Mouse (Mus musculus) neutrophil, adult 5-6 weeks (primary cell): ENCODE data around the gene Pa2g4. TPM values are rescaled to one million over a fixed set of nuclear protein-coding genes. Genes with fewer than 3 reads are reported as not detected.
"Not testable (repeated sequence)": the region's sequence is repeated elsewhere in the genome, so short reads cannot be mapped to it uniquely, and the experiment has no call there.

Experiments
- ATAC-seq: fragments of 151-379, 151-347 bp; 2 replicates; pipeline ENCODE4 v1.8.0; 2017; ENCODE audit warnings: mild to moderate bottlenecking, moderate TSS enrichment; ENCODE audit not compliant: insufficient number of reproducible peaks, poor library complexity, low FRiP score, severe bottlenecking; ENCODE audit errors: extremely low read depth
- total RNA-seq: library from RNA; stranded (forward); fragments of 200-1000 nt; gene quantifications from 2 replicates; pipeline ENCODE4 v1.2.3, GENCODE M21; 2017

Gene Pa2g4
- total RNA-seq, 1 experiment from 2014 or later: 47.6 TPM

DNA sequence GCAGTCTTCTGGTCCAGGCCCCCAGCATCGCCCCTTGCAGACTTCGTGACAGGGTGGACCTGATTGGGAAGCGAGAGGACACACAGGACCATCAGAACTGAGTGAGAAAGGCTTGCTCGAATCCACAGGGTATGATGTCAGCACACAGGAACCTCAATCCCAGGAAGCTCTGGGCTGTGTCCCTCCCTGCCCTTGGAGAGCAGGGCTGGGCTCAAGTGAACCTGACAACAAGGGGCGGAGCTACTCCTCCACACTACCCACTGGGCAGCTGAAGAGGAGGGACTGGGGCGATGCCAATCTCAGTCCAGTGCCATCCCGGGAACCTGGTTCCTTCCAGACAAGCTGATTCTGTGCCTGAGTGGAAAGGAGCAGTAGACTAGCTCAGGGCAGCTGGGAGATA lies 17.9 kb upstream of the Pa2g4 start:
- no peak for ATAC-seq

DNA sequence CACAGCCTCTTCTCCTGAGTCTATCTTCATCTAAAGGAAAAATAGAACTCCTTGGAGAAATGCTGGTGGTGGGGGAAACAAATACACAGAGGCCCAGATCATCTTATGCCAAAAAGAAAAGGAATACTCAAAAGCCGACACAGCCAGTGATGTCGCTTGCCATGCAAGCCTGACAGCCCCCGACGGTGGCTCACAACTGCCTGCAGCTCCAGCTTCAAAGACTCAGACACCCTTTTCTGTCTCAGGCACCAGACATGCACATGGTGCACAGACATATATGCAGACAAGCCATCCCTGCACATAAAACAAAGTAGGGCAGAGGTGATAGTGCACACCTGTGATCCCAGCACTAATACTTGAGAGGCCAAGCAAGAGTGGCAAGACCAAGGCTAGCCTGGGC lies 13.9 kb upstream of the Pa2g4 start:
- no peak for ATAC-seq

DNA sequence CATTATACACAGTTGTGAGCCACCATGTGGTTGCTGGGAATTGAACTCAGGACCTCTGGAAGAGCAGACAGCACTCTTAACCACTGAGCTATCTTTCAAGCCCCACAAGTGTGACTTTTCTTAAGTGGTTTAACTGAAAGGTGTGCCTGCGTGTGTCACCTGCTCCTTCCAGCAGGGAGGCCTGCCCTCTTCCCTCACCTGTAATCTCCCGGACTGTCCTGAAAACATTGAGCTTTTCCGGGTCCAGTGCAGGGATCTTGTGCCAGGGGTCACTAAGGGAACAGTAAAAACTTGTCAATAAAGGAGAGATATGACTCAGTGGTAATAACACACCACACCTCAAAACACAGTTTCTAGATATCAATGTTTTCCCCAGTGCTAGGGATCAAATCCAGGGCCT lies 13.5 kb upstream of the Pa2g4 start:
- ATAC-seq: no peak

- ATAC-seq: no peak
These were observed 12.5 kb upstream of the Pa2g4 start for GRCm38 (mm10) chr10:128578330-128578729.

DNA sequence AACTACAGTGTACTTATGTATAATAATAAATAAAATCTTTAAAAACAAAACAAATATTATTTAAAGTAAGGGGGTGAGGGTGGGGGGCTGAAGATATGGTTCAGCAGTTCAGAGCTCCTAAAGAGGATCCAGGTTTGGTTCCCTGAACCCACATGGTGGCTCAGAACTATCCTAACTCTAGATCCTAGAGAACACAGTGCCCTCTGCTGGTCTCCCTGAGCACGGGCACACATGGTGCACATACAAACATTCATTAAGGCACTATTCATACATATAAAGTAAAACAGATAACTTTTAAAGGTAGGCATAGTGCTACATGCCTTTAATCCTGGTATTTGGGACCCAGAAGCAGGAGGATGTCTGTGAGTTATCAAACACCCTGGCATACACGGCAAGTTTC lies 9.3 kb upstream of the Pa2g4 start:
- ATAC-seq: no peak

- no peak for ATAC-seq
These were observed 490 bp downstream of the Pa2g4 start for GRCm38 (mm10) chr10:128565206-128565787.

DNA sequence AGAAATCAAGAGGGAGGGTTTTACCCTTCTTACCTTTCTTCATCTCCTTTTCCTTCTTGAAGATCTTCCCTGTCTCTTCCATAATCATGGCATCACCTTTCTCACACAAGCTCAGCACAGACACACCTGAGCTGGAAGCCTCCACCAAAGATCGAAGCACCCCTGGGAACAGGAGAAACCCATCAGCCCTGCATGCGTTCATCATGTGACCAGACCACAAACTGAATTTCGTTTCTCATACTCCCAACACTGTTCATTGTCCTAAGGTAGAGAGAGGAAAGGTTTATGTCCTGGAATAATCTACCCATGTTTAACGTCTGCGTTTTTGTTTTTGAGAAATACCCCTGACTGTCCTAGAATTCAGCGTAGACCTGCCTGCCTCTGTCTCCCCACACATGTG lies 2.2 kb downstream of the Pa2g4 start:
- no peak for ATAC-seq

- no peak for ATAC-seq
These were observed 8.8 kb downstream of the Pa2g4 start for GRCm38 (mm10) chr10:128556963-128557362.

- no peak for ATAC-seq
These were observed 9.5 kb downstream of the Pa2g4 start for GRCm38 (mm10) chr10:128556286-128556685.

DNA sequence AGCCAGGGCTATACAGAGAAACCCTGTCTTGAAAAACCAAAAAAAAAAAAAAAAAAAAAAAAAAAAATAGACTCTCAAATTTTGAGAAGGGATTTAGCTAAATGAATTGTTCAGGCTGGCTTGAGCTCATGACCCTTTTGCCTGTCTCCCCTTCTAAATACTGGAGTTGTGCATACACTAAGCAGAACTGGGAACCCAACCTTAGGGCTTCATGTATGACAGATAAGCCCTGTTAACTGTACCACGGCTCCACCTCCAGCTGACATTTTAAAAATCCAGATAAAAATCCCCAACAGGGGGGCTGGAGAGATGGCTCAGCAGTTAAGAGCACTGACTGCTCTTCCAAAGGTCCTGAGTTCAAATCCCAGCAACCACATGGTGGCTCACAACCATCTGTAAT lies 10.2 kb downstream of the Pa2g4 start:
- ATAC-seq: not testable (repeated sequence)

DNA sequence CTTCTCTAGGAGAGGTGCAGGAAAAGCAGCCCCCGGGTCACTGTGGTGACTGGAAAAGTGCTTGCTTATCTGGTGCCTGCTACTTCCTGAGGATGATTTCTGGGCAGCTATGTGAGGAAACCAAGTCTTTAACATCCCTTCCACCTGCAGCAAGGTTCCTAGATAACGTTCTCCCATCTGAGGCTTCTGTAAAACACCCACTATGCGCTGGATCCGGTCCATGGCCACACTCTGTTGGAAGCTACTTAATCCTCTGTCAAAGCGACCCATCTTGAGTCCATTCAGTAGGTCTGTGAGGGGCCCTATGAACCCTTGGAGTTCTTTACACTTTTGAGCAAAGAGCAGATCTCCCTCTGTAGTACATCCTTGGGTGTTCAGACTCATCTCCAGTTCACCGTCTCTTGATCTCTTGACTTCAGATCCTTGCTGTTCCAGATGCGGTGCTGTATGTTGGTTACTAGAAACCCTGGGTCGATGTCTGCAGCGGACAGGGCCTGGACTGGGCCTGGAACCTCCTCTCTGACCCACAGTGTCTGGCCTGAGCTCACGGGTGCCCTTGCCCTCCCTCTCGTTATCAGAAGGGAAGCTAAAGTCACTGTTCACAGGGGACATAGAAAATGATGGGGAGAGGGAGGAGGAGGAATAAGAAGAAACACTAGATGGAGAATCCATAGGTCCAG lies 15.5 kb downstream of the Pa2g4 start:
- ATAC-seq: not testable (repeated sequence)

DNA sequence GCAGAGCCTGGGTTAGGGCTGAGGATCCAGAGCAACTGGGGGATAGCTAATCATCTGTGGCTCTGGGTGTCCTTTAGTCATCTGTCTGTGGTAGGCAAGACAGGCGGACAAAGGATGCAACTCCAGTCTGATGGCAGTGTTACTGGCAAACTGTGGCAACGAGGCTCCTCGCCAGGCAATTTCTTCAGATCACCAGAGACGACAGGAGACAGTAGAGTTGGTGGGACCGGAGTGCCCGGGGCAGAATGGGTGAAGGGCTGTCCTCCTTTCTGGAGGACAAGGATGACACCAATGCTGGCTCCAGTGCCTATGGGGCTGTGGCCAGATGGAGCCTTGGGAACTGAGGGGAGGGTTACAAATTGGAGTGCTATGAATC lies 16.1 kb downstream of the Pa2g4 start:
- ATAC-seq: not testable (repeated sequence)

DNA sequence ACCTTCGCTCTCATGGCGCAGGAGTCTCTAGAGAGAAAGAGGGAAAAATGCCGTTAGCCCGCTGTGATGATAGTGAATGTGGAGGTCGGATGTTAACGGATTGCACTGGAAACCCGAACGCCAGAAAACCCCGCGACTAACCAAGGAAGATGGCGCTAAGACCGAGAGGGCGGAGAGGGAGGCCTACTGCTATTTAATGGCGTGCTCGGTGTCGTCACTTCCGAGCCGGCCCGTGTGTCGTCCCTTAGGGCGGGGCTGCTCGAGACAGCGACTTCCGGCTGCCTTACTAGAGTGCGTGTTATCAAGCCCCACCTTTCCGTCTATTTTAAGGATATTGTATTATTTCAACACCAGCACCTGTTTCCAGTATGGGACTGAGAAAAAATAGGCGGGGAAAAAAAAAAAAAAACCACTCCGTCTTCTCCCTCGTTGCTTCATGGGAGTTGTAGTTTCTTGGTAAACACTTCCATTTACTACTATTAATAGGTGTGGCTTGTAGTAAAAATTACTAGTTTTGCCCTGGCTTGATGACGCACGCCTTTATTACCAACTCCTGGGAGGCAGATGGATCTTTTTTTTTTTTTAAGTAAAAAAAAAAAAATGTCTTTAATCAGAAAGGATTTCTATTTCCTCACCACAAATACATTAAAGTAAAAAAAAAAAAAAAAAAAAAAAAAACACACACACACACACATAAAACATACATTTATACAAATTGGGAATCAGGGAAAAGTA lies 16.7 kb downstream of the Pa2g4 start, which contains the start of gene Rpl41:
Gene Rpl41, minus strand, starts transcription at position 359 of the 735 bp plus-strand sequence.
- ATAC-seq: peak; percentile 79

- ATAC-seq: not testable (repeated sequence)
These were observed 17.6 kb downstream of the Pa2g4 start for GRCm38 (mm10) chr10:128548051-128548791.

DNA sequence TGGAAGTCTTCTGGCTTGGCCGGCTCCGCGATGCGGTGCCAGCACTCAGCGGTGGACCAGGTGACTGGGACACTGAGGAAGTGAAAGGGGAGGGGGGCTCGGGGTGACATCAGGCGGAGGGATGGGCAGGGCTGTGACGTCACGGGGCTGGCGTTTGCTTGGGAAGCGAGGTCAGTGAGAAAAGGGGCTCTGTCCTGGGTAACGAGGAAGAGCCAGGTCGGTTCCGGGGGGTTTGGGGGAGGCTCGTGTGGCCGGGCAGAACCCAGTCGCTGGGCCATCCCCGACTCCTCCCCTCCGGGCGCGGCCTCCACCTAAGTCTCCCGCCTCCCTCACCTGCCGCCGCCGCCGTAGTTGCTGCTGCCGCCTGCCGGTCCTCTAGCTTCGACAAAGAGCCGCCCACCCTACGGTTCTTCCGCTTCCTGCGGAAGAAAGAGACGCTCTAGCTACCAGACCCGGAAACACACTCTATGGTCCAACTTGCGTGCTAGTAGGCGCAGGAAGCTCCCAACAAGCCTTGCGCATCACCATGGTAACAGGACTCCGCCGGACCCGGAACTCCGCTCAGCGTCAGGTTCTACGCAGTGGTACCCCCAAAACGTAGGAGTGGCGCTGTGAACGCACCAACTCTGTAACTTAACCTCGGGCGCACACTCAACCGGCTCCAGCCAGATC lies 18.3 kb downstream of the Pa2g4 start, which contains the start of gene Zc3h10:
Gene Zc3h10, minus strand, starts transcription at position 414 of the 672 bp plus-strand sequence.
- peak; percentile 81 for ATAC-seq

DNA sequence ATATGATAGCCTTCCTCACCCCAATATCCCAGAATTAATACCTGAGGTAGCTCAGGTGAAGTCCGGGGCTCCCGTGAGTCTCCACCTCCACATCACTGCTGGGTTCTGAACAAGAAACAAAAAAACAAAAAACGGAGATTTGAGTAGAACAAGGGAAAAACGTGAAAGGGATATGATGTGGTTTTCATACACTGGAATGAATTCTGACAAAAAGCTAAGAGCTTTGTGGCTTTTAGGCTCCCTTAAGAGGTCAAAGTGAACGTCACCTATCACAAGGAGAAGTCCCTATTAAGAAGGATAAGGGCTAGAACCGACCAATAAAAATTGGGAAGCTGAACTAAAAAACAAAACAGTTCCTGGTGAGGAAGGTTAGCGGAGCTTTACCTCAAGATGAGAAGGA lies 19.0 kb downstream of the Pa2g4 start:
- ATAC-seq: no peak

DNA sequence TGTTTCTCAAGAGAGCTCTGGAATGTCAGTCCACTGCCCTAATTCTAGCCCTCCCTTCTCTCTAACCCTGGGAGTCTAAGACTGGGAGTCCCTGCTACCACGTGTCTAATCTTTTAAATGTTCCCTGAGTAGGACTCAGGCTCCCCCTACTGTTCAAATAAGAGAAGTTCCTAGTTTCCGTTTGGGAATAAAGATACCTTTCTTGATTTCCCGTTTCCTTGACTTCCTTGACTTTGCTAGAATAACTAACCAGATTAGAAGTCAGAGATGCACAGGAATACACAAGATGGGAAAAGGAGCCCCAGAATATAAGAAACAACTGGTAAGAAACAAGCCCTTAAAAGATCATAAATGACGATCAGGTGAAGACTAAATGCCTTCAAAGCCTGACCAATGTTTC lies 19.4 kb downstream of the Pa2g4 start:
- no peak for ATAC-seq

DNA sequence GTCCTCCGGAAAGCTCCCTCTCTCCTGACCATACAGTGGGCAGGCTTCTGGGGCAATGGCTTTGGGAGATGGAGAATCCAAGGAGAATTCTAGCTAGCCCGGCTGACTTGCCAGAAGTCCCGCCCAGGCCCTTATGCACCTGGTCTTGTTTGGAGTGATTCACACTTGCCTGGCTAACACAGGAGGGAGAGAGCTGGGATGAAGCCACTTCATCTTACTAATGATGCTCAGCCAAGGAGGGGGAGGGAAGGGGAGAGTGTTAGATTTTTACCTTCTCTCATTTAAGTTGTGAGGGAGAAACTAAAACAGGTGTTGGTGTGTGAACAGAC lies 20.3 kb downstream of the Pa2g4 start:
- ATAC-seq: no peak
